Mouse (Mus musculus): Measurements from ENCODE around the gene Trio. TPM values are rescaled to one million over a fixed set of nuclear protein-coding genes. Genes with fewer than 3 reads are reported as not detected.

The Trio gene
- polyA plus RNA-seq, 1 experiment from 2014 or later: 5.1 TPM

DNA sequence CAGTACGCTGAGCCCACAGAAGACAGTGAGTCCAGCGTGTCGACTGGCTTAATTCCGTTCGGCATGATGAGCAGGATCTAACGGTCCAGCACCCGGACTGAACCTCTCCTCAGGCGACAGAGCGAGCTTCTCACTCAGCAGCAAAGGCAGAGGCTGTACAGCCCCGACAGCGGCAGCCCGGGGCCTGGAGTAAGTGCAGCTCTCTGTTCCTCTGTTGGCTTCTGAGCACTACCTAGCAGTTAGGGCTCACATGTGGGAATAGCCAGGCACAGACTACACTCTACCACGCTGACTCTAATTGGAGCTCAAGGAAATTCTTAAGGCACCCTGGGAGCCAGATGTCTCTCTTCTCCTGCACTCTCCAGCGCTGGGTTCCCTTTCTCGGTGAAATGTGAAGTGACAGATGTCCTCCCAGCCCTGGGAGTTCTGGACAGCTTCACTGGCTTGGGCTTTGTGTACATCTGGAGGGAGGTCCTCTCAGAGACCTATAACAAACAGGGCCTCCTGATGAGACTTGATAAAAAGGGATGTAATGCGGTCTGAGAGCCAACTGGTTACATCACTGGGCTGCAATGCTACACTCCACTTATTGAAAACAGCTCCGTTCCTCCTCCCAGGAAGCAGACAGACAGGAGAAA is 237.4 kb downstream of the Trio start:
- no peaks in the 10 kb centered on the region for H3K9me3 ChIP-seq (ENCODE audit: low read length)
- H3K4me3 ChIP-seq (ENCODE audit: low read depth, low read length): peak overlapping the region; percentile 19; the same call in 1 of the 2 replicates
- WGBS (ENCODE audit: insufficient replicate concordance): 75% methylated on average over 17 of the region's 17 CpGs
- no peak overlapping the region for H3K4me2 ChIP-seq (ENCODE audit: low read depth, low read length)
- no peak overlapping the region for H3K27ac ChIP-seq (ENCODE audit: low read depth)
- H3K9ac ChIP-seq (replicated peaks): no peak overlapping the region
- ATAC-seq (no peak), DNase-seq (no peak)
- H3K4me1 ChIP-seq (ENCODE audit: insufficient read depth): peaks cover 20% of the 10 kb centered on the region
- no peak for TF ChIP-seq CTCF (IDR thresholded peaks at IDR 0.05; ENCODE audit: low read depth)
- TF ChIP-seq EP300 (IDR thresholded peaks at IDR 0.05; ENCODE audit: low read depth): no peak
- no peaks in the 10 kb centered on the region for H3K36me3 ChIP-seq (replicated peaks; ENCODE audit: insufficient read depth, low read length)
- no peaks in the 10 kb centered on the region for H3K27me3 ChIP-seq (ENCODE audit: insufficient read depth, low read length)

DNA sequence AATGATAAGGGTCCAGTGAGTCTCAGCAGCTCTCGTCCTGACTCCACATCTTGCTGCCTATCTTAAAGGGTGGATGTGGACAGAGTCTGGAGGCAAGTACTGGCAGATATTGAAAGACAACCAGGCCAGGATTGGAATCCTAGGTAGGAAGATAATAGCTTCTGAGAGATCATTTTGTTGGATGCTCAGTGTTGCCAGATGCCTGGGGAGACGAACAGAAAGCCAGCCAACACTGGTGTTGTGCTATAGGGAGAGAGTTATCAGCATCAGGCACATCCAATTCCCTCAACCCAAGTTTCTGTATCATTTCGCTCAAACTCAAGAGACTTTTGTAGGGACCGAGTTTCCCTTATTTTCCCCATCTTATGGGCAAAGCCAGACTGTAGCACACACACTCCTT is 238.5 kb downstream of the Trio start:
- Histone ChIP-seq H3K9me3 (ENCODE audit: low read length) (no peaks in the 10 kb centered on the region), H3K36me3 (replicated peaks; ENCODE audit: insufficient read depth, low read length) (no peaks in the 10 kb centered on the region), H3K4me2 (ENCODE audit: low read depth, low read length) (peak overlapping the region; percentile 38; the same call in 1 of the 2 replicates), H3K27ac (ENCODE audit: low read depth) (no peak overlapping the region), H3K9ac (replicated peaks) (no peak overlapping the region), H3K4me1 (ENCODE audit: insufficient read depth) (peaks cover 24% of the 10 kb centered on the region), H3K4me3 (ENCODE audit: low read depth, low read length) (no peak overlapping the region), H3K27me3 (ENCODE audit: insufficient read depth, low read length) (no peaks in the 10 kb centered on the region)
- no peak for TF ChIP-seq CTCF (IDR thresholded peaks at IDR 0.05; ENCODE audit: low read depth)
- TF ChIP-seq EP300 (IDR thresholded peaks at IDR 0.05; ENCODE audit: low read depth): no peak
- ATAC-seq: no peak
- WGBS (ENCODE audit: insufficient replicate concordance): 76% methylated on average over 4 of the region's 4 CpGs
- no peak for DNase-seq

DNA sequence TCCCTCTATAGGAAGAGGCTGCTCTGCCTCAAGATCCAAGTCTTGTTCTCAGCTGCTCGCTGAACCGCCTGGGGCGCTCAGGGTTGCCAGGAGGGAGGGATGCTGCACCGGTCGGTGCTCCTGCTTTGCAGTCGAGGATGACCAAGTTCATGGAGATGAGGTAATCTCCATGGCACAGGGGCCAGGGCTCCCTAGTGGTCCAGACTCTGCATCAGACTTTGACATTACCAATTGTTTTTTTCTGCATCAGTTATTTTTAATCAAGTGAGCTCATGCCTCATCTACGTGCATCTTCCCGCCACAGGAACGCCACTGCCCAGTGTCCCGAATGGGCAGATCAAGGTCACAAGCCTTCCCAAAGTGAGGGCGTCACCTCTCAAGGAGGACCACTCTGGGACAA is 239.2 kb downstream of the Trio start:
- H3K36me3 ChIP-seq (replicated peaks; ENCODE audit: insufficient read depth, low read length): no peaks in the 10 kb centered on the region
- peaks cover 24% of the 10 kb centered on the region for H3K4me1 ChIP-seq (ENCODE audit: insufficient read depth)
- DNase-seq: no peak
- no peak overlapping the region for H3K4me3 ChIP-seq (ENCODE audit: low read depth, low read length)
- no peak for TF ChIP-seq CTCF (IDR thresholded peaks at IDR 0.05; ENCODE audit: low read depth)
- H3K9ac ChIP-seq (replicated peaks): no peak overlapping the region
- no peak for ATAC-seq
- H3K4me2 ChIP-seq (ENCODE audit: low read depth, low read length): 0 out of 2 replicates have a peak overlapping the region, but pooled peaks have one; percentile 38
- H3K27ac ChIP-seq (ENCODE audit: low read depth): no peak overlapping the region
- no peaks in the 10 kb centered on the region for H3K9me3 ChIP-seq (ENCODE audit: low read length)
- WGBS (ENCODE audit: insufficient replicate concordance): 78% methylated on average over 11 of the region's 11 CpGs
- H3K27me3 ChIP-seq (ENCODE audit: insufficient read depth, low read length): no peaks in the 10 kb centered on the region

DNA sequence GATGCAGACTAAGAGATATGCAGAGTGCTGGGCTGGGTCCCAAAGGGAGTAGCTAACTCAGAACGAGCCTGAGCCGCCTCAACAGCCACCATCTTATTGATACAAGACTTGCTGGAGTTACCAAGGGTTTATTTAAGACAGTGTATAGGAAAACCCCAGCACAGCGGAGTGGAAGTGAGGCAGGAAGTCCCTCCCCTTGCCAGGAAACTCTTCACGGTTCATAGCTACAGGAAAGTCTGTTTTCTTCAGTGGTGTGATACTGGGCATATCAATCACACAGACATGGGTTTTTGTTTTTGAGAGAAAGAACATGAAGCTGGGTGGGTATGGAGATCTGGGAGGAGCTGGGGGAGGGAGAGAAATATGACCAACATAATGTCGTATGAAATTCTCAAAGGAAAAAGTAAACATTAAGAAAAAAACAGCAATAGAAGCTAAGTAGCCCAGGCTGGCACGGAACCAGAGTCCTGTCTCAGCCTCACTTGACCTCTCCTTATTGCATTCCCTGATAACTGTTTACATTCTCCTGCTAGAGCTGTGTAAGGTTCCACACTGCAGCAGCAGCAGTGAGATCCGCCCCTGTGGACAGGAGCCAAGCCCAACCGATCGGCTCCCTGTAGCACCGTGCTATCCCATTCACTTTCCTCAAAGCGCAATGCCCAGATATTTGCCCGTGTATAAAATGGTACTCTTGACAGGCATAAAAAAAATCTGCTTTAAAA is 240.2 kb downstream of the Trio start:
- no peaks in the 10 kb centered on the region for H3K27me3 ChIP-seq (ENCODE audit: insufficient read depth, low read length)
- DNase-seq (peak; percentile 46), ATAC-seq (peak; percentile 64)
- no peaks in the 10 kb centered on the region for H3K9me3 ChIP-seq (ENCODE audit: low read length)
- no peaks in the 10 kb centered on the region for H3K36me3 ChIP-seq (replicated peaks; ENCODE audit: insufficient read depth, low read length)
- H3K4me2 ChIP-seq (ENCODE audit: low read depth, low read length): 0 out of 2 replicates have a peak overlapping the region, but pooled peaks have one; percentile 3
- peaks cover 24% of the 10 kb centered on the region for H3K4me1 ChIP-seq (ENCODE audit: insufficient read depth)
- no peak overlapping the region for H3K4me3 ChIP-seq (ENCODE audit: low read depth, low read length)
- peak overlapping the region; percentile 85 for H3K27ac ChIP-seq (ENCODE audit: low read depth)
- WGBS (ENCODE audit: insufficient replicate concordance): 26% methylated on average over 12 of the region's 12 CpGs
- TF ChIP-seq EP300 (IDR thresholded peaks at IDR 0.05; ENCODE audit: low read depth): no peak
- TF ChIP-seq CTCF (IDR thresholded peaks at IDR 0.05; ENCODE audit: low read depth): no peak
- H3K9ac ChIP-seq (replicated peaks): no peak overlapping the region

DNA sequence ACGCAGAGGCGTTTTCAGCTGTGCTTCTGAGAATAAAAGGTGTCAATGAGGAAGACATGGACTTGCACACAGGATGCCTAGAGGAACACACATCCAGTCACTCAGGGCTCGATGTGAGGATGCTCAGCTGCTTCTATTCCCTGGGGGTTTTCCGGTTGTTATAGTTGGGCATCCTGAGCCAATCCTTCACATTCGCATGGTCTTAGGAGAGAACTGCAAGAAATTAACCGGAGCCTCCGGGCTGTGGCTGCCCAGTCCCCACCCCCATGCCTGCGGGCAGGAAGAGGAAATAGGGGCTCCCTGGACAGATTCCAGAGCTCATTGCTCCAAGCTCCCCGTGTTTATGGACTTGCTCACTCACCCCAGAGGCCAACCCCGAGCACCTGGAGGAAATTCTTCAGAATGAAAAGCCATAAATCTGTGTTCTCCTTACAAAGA is 241.5 kb downstream of the Trio start:
- Histone ChIP-seq H3K9me3 (ENCODE audit: low read length) (no peaks in the 10 kb centered on the region), H3K4me3 (ENCODE audit: low read depth, low read length) (peak overlapping the region; percentile 27), H3K4me2 (ENCODE audit: low read depth, low read length) (peak overlapping the region; percentile 64), H3K27ac (ENCODE audit: low read depth) (peak overlapping the region; percentile 85), H3K4me1 (ENCODE audit: insufficient read depth) (peaks cover 24% of the 10 kb centered on the region), H3K9ac (replicated peaks) (no peak overlapping the region), H3K27me3 (ENCODE audit: insufficient read depth, low read length) (no peaks in the 10 kb centered on the region), H3K36me3 (replicated peaks; ENCODE audit: insufficient read depth, low read length) (no peaks in the 10 kb centered on the region)
- no peak for TF ChIP-seq EP300 (IDR thresholded peaks at IDR 0.05; ENCODE audit: low read depth)
- no peak for TF ChIP-seq CTCF (IDR thresholded peaks at IDR 0.05; ENCODE audit: low read depth)
- DNase-seq (no peak), ATAC-seq (no peak)
- 22% methylated on average over 10 of the region's 10 CpGs for WGBS (ENCODE audit: insufficient replicate concordance)

DNA sequence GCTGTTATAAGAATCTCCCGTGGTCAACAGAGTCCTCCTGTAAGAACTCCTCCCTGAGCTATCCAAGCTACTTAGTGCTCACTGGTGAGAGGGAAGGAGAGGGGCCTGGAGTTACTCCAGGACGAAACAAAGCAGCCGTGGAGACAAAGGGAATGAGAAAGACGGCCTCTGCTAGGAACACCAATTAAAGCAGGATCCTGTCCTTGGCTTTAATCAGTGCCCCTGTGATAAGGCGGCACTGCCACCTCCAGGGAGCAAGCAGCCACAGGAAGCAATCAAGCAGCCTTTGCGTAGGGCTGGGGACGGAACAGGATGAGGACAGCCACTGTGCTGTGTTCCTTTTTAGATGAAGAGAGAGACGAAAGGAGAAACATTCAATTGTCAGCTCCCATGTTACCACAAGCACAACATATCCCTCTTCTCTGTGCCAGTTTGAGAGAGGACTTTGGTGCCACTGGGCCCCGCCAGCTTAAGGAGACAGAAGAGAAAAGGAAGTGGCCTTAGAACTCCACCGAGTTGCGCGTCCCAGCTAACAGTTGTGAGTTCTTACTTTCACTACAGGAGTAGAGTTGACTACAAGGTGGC is 242.0 kb downstream of the Trio start:
- WGBS (ENCODE audit: insufficient replicate concordance): 19% methylated on average over 12 of the region's 12 CpGs
- no peaks in the 10 kb centered on the region for H3K9me3 ChIP-seq (ENCODE audit: low read length)
- ATAC-seq (peak; percentile 57), DNase-seq (no peak)
- TF ChIP-seq EP300 (IDR thresholded peaks at IDR 0.05; ENCODE audit: low read depth) (no peak), CTCF (IDR thresholded peaks at IDR 0.05; ENCODE audit: low read depth) (peak; percentile 37)
- peak overlapping the region; percentile 27 for H3K4me3 ChIP-seq (ENCODE audit: low read depth, low read length)
- H3K27ac ChIP-seq (ENCODE audit: low read depth): peak overlapping the region; percentile 85
- no peak overlapping the region for H3K9ac ChIP-seq (replicated peaks)
- H3K4me1 ChIP-seq (ENCODE audit: insufficient read depth): peaks cover 24% of the 10 kb centered on the region
- no peaks in the 10 kb centered on the region for H3K36me3 ChIP-seq (replicated peaks; ENCODE audit: insufficient read depth, low read length)
- H3K4me2 ChIP-seq (ENCODE audit: low read depth, low read length): peak overlapping the region; percentile 64
- H3K27me3 ChIP-seq (ENCODE audit: insufficient read depth, low read length): no peaks in the 10 kb centered on the region

All from liver, postnatal 0 days (tissue).